Mouse (Mus musculus): ENCODE results near the gene Slc17a7. TPM values are rescaled to one million over a fixed set of nuclear protein-coding genes. Genes with fewer than 3 reads are reported as not detected.
"Not testable (repeated sequence)": the region's sequence is repeated elsewhere in the genome, so short reads cannot be mapped to it uniquely, and the experiment has no call there.

The Slc17a7 gene
- polyA plus RNA-seq, 2 experiments from 2014 or later = not detected

GRCm38 (mm10) chr7:45133446-45134159, 30.1 kb upstream of the Slc17a7 start:
- ATAC-seq = no peak

- no peak for ATAC-seq
Observed at GRCm38 (mm10) chr7:45134544-45135026, 29.2 kb upstream of the Slc17a7 start.

DNA sequence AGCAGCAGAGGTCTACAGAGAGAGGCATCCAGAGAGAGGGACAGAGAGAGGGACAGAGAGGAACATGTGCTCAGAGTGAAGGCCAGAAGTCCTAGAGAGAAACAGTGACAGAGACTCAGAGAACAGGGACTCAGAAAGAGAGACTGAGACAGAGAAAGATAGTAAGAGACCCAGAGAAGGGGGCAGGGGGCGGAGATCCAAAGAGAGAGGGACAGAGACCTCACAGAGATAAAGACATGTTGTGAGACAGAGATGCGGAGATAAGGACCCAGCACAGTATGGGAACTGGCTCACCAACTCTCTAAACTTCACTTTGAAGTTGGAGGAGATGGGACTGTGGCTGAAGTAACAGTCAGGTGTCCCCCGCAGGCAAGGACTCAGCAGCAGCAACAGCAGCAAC, 28.4 kb upstream of the Slc17a7 start:
- ATAC-seq = no peak

- peak; percentile 84 for ATAC-seq
Observed at GRCm38 (mm10) chr7:45135993-45136567, 27.7 kb upstream of the Slc17a7 start, which contains the start of the genes Gm45713 and Flt3l. TSS of gene Gm45713 (minus strand) at chr7:45136231. TSS of gene Flt3l (minus strand) at chr7:45136432.

DNA sequence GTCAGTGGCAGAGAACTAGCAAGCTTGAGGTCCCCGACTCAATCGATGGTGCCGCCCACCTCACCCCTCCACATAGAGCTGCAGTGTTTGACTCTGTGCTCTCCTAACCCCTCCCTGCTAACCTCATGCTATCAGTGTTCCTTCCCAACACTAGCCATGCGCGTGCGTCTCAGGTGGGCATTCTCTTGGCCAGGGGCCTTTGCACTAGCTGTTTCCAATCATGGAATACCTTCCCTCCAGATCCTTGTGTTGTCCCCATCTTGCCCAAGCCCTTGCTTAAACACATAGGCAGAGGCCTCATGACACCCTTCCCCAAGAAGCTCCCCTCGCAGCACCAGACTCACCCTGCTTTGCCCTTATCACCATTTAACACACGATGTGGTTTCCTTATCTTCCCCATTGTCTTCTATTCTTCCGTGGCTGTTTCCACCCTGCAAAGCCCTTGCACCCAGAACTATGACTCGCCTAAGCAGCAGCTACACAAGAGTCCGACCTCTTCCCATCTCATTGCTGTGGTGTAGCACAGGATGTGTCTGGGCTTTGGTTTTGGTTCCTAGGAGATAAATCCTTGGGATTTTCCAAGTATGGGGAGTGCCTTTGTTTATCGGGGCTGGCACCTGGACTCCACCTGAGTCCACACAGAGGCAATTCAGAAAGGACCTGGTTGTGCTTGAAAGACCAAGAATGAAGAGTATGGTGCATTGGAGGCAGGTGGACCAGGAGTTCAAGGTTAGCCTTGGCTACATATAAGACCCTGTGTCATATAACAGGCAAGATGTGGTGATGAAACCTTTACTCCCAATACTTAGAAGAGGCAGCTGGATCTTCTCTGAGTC, 26.4 kb upstream of the Slc17a7 start:
- ATAC-seq = no peak

DNA sequence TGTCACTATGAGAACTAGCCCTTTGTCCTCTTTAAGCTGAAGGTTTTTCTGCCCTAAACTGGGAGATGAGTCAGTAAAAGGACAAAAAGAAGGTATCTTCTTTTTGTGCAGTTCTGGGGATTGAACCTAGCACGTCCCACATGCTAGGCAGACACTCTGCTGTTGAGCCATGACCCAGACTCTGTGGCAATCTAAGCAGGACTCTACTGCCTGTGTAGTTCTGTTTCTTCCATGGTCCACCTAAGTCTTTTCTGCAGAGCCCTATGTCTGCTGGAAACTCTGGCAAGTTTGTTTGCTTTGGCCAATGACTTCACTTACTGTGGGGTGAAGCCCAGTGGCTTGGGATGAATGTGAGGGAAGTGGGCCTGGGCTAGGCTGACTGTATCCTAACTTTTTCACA, 25.3 kb upstream of the Slc17a7 start:
- ATAC-seq = no peak

- no peak for ATAC-seq
Observed at GRCm38 (mm10) chr7:45139904-45140723, 23.6 kb upstream of the Slc17a7 start.

GRCm38 (mm10) chr7:45141319-45141718, 22.4 kb upstream of the Slc17a7 start:
- no peak for ATAC-seq

DNA sequence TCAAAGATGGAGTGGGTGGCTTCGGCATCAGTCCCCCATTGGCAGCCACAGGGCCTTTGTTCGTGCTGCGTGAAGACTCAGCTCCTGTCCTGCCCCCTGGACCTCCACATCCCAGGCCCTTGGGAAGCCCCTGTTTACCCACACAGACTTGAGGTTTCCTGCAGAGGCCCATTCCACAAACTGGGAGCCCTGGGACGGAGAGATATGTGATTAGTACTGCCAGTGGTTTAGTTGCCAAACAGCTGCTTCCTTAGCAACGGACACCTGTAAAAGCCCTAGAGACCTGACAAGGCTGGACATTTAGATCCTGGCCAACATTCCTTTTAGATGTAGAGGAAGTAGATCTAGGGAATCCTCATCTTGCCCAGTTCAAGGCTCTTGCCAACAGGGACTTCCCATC, 21.8 kb upstream of the Slc17a7 start:
- ATAC-seq = no peak

GRCm38 (mm10) chr7:45144368-45145174, 19.2 kb upstream of the Slc17a7 start:
- no peak for ATAC-seq

DNA sequence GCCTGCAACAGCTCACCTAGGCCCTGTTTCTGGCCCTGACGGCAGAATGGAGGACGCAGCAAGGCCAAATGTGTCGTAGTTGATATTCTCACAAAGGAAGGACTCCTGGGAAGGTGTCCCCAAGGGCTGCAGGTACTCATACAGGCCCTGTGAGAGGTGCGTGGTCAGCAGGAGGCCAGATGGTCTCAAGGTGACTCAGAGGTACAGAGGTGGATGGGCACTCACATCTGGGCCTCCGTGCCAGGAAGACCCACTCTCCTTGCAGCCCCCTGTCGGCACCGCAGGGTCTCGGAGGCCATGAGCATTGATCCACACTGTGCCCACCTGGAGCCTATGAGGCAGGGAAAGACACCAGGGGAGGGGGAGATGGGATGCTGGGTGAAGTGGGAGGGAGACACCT, 18.3 kb upstream of the Slc17a7 start:
- no peak for ATAC-seq

DNA sequence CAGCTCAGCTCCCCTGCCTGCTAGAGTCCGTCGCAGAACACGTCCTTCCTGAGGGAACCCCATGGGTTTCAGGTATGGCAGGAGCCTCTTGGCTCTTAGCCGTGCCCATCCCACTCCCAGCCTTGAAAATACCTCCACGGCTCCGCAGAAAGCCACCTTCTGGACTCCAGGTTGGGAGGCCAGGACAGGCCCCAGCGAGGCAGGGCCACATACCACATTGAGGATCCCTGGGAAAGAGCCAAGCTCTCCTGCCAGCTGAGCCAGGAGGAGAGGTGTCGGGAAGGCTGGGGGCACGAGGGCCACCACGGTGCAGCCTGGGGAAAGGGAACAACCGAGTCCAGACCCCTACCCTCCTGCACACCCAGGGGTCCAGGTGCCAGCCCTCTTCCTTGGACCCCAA, 16.5 kb upstream of the Slc17a7 start:
- ATAC-seq = no peak

- ATAC-seq = no peak
Observed at GRCm38 (mm10) chr7:45147899-45148298, 15.8 kb upstream of the Slc17a7 start.

- ATAC-seq = no peak
Observed at GRCm38 (mm10) chr7:45148534-45149098, 15.1 kb upstream of the Slc17a7 start.

- ATAC-seq = no peak
Observed at GRCm38 (mm10) chr7:45149545-45149944, 14.2 kb upstream of the Slc17a7 start.

DNA sequence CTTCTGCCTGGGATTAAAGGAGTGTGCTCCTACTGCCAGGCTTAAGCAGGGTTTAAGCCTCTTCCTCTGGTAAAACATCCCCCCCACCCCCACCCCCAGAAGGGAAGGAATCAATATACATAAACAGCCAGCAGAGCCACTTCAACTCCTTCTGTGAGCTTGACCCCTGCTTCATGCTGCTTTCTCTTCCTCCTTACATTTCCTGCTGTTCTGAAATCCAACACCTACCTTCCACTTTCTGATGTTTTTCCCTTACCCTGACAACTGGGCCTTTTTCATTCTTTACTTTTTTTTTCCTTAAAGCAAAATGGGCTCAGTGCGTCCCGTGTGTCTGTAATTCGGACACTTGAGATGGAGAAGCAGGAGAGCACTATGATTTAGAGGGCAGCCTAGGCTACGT, 13.4 kb upstream of the Slc17a7 start:
- ATAC-seq = no peak

- ATAC-seq = no peak
Observed at GRCm38 (mm10) chr7:45151303-45151702, 12.4 kb upstream of the Slc17a7 start.

GRCm38 (mm10) chr7:45153052-45153451, 10.7 kb upstream of the Slc17a7 start:
- ATAC-seq = not testable (repeated sequence)

DNA sequence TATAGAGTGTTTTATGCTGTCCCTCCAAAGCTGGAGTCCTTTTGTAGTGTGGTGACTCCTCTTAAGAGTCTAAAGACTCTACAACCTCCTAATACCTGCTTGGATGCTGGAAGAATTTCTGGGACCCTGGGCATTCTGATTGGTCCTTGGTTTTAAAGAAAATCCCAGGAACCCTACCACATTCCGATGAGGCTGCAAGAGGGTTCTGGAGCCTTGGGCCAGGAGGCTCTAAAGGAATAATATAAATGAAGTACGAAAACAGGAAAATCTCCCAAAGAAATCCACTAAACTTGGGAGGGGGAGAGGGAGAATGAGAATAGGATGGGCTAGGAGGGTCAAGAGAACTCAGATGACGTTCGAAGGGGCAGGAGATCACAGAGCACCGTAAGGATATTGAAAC, 10.2 kb upstream of the Slc17a7 start:
- ATAC-seq = no peak

DNA sequence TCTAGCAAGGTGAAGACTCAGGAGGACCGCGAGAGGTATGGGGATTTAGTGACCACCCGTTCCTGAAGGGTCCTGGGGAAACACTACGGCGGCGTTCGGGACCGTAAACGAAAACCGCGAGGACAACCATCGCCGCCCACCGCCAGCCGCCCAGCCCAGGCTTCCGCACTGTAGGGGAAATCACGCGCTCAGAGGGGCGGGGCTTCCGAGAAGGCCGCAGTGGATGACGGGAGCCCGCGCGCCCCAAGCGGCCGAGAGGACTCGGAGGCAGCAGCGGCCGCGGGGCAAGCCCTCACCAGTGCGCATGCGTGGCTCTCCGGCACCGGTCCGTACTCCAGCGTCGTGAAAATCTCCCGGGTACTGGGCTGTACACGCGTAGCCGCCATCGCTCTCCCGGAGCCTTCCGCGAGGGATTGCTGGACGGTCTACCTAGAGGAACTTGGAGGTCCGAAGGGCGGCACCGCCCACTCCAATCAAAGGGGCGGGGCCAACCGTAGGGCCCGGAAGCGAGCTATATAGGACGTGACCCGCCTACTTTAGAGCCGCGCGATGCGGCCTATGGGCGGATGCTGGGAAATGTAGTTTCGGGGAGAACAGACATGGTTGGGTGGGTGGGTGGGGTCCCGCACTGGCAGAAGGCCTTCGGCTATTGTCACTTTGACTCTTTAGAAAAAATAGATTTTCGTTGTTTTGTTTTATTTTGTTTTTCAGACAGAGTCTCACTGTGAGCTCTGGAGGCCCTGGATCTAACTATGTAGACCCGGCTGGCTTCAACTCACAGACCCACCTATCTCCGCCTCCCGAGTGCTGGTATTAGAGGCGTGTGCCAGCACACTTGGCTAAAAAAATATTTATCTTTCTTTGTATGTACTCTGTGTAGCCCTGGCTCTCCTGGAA, 9.4 kb upstream of the Slc17a7 start, which contains the start of the genes Pih1d1 and Aldh16a1:
Pih1d1 (plus strand) TSS at position 208 of the 897 bp plus-strand sequence.
Aldh16a1 (minus strand) TSS at position 489 of the 897 bp plus-strand sequence.
- ATAC-seq = peak; percentile 97

Data from CD4-positive, CD25-positive, alpha-beta regulatory T cell, adult 4 months (primary cell).